Mouse (Mus musculus) frontal cortex, adult (tissue): ENCODE measurements at regions not wholly inside any gene's neighbourhood (a gene's known extent, or its start where the extent isn't known, plus 50 kb on each side); places are given as distances from the start of the nearest gene placed in this dataset.
A peak's percentile ranks its signal among the peaks of the same experiment; 100 is the strongest.
"Not testable (repeated sequence)": the region's sequence is repeated elsewhere in the genome, so short reads cannot be mapped to it uniquely, and the experiment has no call there.

Source experiments
- ATAC-seq: cut with Nextera tagmentation; 2 replicates; pipeline ENCODE4 v1.9.2; 2017; ENCODE audit warnings: mild to moderate bottlenecking, moderate library complexity, mixed read lengths; ENCODE audit not compliant: low TSS enrichment

DNA sequence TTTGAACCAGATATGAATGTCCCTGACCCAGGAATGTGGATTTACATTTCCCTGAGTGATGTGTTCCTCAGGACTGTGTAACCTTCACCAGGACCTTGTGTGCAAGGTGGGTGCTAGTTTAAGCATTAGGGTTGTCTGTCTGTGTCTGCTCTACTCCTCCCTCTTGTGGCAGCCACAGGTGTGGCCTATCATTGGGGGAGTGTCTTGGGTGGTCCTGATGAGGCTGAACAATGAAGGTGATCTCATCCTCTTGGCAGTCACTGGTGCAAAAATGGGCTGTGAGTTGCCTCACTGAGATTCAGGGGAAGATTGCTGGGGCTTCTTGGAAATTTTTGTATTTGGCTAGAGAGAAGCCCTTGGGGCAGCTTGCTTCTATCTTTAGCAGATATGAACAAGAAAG is 179.4 kb upstream of the Ube2e1 start:
- no peak for ATAC-seq

DNA sequence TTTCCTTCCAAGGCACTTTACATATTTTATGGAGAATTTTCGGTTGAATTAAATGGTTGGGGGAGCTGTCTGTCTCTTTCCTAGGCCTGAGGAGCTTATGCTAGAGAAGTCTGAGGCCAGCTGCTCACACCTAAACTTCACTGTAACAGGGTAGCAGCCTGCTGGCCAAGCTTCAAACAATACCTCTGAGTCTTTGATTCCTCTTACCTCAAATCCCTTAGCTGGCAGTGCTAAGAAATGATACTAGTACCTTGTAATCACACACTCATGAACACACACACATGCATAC is 176.6 kb upstream of the Ube2e1 start:
- no peak; the same call in 1 of the 2 replicates for ATAC-seq

DNA sequence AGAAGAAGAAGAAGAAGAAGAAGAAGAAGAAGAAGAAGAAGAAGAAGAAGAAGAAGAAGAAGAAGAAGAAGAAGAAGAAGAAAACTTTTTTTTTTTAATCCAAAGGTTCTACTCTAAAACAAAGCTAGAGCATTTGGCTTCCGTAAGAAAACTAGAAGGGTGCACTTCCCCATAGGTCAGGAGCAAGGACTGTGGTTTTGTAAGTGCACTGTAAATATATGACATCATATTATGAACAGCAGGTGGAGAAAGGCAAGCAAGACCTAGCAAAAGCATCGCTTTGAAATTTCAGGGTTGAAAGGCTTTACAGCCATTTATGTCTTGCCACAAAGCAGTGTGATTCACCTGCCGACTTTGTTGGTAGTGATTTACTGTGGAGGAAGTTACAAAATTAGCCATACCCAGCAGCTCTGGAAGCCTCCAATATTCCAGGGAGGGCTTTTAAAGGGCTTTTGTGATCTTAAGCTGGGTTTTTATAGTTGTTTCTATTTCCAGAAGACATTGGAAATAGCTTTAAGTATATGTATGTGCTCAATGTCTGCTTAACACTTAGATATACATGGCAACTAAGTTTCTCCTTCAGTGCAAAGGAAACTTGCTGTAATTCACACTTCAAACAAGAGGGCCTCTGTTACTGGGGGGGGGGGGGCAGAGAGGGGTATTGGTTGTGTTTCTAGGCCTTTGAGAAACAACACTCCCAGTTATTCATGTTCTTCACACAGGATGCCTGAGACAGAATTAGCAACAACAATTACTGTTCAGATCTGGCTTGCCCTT is 176.1 kb upstream of the Ube2e1 start:
- peak; percentile 29; the same call in 1 of the 2 replicates for ATAC-seq

- ATAC-seq, result peak; percentile 86
These were observed 174.5 kb upstream of the Ube2e1 start for GRCm38 (mm10) chr14:18506168-18506567.

DNA sequence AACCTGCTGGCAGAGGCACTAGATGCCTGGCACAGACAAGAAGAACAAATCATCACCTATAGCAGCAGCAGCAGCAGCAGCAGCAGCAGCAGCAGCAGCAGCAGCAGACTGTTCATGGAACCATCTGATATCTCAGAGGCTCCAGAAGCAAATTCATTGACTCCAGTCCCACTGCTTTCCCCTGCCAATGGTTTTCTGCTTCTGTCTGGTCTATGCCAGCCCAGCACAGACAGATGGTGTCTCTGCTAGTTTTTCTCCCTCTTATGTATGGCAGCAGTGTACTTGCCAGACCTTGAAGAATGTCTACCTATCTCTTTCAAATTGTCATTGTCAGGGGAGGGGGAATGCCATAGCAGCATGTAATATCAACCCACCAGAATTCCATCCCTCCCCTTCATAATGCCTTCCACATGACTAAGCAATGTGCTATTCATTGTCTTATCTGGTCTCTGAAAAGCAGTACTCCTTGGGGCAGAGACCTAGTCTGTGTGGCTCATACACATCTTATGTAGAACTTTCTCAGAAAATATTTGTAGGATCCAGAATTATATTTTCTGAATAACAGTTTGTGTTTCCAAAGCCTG is 168.7 kb upstream of the Ube2e1 start:
- ATAC-seq, result peak; percentile 97

DNA sequence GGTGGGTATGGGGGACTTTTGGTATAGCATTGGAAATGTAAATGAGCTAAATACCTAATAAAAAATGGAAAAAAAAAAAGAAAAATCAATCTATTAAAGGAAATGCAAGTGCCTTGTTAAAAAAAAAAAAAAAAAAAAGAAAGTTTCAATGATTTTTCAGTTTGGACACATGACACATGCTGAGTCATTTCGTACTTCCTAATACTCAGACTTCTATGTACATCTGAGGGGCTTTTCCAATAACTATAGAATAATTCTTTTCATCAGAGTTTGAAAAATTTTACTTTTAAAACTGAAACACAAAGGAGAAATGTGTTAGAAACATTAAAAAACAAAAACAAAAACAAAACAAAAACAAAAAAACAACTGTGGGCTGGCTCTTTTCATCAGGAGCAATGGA is 162.4 kb upstream of the Ube2e1 start:
- no peak for ATAC-seq

- 0 out of 2 replicates have a peak, but pooled peaks have one; percentile 57 for ATAC-seq
These were observed 154.6 kb upstream of the Ube2e1 start for GRCm38 (mm10) chr14:18486132-18486800.

- peak; percentile 76 for ATAC-seq
These were observed 153.9 kb upstream of the Ube2e1 start for GRCm38 (mm10) chr14:18485526-18485925.

DNA sequence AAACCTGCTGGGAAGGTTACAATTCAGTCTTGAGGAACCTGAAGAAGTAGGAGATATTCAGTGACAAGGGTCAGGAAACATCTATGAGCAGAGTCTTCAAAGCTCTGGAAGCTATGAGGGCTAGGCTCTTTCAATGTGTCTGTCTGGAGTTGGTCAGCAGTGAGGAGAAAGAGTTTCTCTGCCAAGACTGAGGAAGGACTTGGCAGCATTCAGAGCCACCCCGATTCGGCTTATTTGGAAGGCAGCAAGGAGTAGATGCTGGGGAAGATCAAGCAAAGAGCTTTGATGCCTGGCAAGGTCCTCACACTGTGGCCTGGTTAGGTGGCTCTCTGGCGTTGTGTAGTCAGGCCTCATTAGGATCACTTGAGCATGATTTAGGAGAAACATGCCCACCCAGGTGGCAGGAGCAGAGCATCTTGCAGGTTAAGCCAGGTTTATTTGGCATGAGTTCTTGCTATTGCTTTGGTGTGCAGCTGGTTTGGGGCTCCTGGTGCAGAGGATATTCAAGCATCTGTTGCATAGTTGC is 145.2 kb upstream of the Ube2e1 start:
- ATAC-seq, result peak; percentile 85

DNA sequence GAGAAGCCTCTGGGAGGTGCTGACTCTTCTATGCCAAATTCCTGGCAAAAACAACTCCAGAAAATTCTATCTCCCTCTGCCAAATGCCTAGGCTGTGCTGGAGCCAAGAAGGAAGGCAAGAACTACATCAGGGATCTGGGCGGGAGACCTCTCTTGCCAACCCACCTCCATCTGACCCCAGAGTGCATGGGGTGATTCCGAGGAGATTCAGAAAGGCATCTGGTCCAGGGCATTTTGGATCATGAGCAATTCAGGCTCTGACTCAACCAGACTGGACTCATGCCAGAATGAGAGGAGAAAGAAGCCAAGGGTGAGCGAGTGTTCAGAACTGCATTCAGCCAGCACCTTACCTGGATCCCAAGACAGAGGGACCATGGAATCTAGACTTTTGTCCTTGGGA is 137.0 kb upstream of the Ube2e1 start:
- peak; percentile 47; the same call in 1 of the 2 replicates for ATAC-seq

DNA sequence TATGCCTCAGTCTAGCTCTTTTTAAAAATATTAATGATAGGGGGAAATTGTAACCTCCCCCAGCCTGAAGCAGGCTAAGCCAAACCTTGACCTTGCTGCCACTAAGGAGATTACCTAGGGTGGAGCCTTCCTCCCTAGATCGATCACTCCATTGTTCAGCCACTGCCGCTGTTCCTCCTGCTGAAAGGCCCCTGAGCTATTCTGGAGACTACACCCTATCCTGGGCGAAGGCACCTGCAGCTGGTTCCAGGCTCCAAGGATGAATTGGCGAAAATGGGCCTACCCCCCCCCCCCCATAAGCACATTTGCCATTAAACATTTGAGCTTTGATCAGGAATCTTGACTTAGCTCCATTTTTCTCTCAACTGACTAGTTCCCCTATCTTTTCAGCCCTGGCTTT is 135.2 kb upstream of the Ube2e1 start:
- ATAC-seq, result not testable (repeated sequence)

DNA sequence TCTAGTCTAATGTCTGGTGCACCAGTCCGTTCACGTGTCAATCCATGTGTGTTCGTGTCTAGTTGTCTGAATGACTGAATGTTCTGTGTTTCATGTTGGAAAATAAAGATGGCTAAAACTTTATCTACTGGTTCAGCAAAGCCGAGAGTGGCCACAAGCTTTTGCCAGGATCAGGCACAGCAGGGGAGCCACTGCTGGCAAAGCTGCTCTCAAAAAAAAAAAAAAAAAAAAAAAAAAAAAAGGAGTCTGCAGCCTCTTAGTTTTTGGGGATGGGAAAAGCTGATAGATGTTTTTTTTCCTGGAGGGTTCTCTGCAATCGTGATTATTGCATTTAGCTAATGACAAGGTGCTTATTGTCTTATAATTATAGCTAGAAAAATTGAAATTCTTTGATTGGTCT is 132.5 kb upstream of the Ube2e1 start:
- not testable (repeated sequence) for ATAC-seq

GRCm38 (mm10) chr14:18463230-18463873 is 131.7 kb upstream of the Ube2e1 start:
- no peak for ATAC-seq

DNA sequence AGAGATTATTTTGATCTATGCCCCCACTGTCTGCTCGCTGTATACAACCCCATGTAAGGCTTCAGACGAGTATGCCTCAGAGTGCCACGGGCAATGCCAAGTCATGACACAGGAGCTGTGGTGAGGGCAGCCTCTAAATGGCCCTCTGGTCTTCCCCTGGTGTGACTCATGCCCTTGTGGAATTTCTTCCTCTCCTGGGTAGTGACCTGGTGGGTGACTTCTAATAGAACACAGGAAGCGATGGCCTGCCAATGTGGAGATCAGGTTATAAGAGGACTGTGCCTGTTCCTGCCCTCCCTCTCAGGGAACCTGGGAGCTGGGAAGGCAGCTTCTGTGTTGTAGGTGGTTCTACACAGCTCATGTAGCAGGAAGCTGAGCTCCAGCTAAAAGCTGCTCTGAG is 130.7 kb upstream of the Ube2e1 start:
- ATAC-seq, result no peak

GRCm38 (mm10) chr14:18448666-18449065 is 117.0 kb upstream of the Ube2e1 start:
- no peak for ATAC-seq

GRCm38 (mm10) chr14:18444492-18444891 is 112.8 kb upstream of the Ube2e1 start:
- no peak for ATAC-seq

DNA sequence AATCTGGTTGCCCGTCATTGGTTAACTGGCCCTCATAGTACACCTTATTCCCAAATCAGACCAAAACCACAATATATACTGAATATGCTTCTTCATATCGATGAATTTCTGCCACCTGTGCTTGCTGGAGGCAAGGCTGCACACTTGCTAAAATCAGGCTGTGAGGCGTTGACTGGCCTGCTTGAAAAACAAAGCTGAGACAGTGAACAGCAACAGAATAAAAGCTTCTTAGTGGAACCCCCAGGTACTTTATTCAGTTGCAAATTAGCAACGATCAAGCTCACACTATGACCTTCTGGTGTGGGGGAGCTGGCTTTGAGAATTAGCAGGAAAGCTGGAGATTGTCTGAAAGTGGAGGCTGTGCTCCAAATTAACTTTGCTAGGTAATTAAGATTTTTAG is 97.3 kb upstream of the Ube2e1 start:
- ATAC-seq, result not testable (repeated sequence)

DNA sequence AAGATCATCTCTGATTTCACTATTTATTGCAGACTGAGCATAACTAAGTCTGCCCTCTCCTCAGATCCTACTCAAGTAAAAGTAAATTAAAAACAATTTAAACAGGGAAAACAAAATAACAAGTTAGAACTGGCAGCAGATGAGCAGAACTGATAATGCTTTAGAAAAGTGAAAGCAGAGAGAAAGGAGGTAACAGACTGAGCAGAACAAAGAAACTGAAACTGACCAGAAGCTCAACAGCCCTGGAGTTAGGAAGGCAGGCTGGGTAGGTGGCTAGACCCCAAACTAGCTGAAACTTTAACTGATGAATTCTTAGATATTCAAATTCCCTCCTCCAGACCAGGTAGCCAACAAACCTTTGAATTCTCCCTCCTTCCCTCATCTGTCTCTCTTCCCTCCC is 94.2 kb upstream of the Ube2e1 start:
- no peak for ATAC-seq

- peak; percentile 62 for ATAC-seq
These were observed 85.2 kb upstream of the Ube2e1 start for GRCm38 (mm10) chr14:18416839-18417238.

DNA sequence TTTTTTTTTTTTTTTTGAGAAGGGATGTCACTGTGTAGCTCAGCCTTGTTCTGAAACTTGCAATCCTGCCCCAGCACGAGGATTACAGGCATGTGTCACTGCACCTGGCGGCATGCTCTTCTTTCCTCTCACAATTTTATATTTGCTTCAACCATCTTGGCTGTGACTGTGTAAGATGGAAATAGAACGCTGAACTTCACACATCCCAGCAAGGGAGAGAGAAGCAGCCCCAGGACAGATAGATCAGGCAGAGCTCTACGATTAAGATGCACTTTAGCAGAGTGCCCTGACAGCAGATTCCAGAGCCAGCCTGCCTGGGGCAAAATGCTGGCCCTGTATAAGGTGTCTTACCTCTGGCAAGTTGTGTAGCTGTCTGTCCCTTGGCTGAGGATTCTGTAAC is 84.7 kb upstream of the Ube2e1 start:
- peak; percentile 97 for ATAC-seq

GRCm38 (mm10) chr14:18398953-18399352 is 67.3 kb upstream of the Ube2e1 start:
- no peak for ATAC-seq

DNA sequence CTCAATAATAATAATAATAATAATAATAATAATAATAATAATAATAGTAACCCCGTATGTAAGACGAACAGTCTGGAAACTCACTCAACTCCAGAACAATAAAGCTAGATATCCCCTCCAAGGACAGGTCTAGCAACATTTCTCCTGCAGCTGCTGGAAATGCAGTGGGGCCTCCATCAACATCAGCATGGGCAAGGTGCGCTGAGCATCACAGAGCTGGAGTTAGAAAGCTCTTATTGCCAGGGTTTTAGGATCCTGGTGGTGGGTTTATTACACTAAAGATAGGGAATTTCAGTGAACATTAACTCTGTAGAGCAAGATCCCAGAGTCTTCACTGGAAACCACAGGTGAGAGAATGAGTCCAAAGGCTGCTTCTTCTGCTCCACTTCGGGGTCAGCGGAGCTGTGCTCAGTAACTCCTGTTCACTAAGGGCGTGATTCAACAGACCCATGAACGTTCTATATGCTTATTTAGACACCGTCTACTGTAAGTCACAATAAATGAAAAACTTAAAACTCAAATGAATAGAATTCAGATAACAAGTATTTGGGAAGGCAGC is 64.6 kb upstream of the Ube2e1 start:
- no peak for ATAC-seq
